Mouse (Mus musculus): ENCODE measurements around the gene Mpig6b.

Gene Mpig6b

GRCm38 (mm10) chr17:35016791-35017705 is 48.9 kb downstream of the Mpig6b start:
- no peak for DNase-seq (ENCODE audit: low read depth)

GRCm38 (mm10) chr17:35016376-35016775 is 49.6 kb downstream of the Mpig6b start, which contains the start of gene Vwa7:
TSS of gene Vwa7 (plus strand) at chr17:35016579.
- DNase-seq (ENCODE audit: low read depth): no peak

- no peak for DNase-seq (ENCODE audit: low read depth)
These were observed 50.7 kb downstream of the Mpig6b start for GRCm38 (mm10) chr17:35015296-35015695.

- DNase-seq (ENCODE audit: low read depth): no peak
These were observed 52.8 kb downstream of the Mpig6b start for GRCm38 (mm10) chr17:35013221-35013620.
